Mouse (Mus musculus): Measurements from ENCODE around the gene Olfr1246.

GRCm38 (mm10) chr2:89544516-89544915 is 48.4 kb downstream of the Olfr1246 start:
- no peak for TF ChIP-seq POLR2A (IDR thresholded peaks at IDR 0.05; ENCODE audit: extremely low read depth, insufficient read depth, low read length)
- 0 out of 2 replicates have a peak, but pooled peaks have one; percentile 8 for TF ChIP-seq CTCF (IDR thresholded peaks at IDR 0.05; ENCODE audit: extremely low read depth, insufficient read depth, low read length)

All from cortical plate, adult 2 months (tissue).